Mouse (Mus musculus) thymus, adult 2 months (tissue): ENCODE results near the gene Slc13a2.

Source experiments
- CTCF ChIP-seq: fragments of 200-500 bp; IDR thresholded peaks from 2 replicates; pipeline ENCODE4 v1.5.1; 2012; ENCODE audit warnings: mild to moderate bottlenecking, control low read depth, low read length, moderate library complexity, borderline replicate concordance; ENCODE audit not compliant: control insufficient read depth, poor library complexity, insufficient read depth; ENCODE audit errors: extremely low read depth
- POLR2A ChIP-seq: fragments of 200-500 bp; IDR thresholded peaks from 2 replicates; pipeline ENCODE4 v1.6.1; 2012; ENCODE audit warnings: mild to moderate bottlenecking, low read length, control low read depth, moderate library complexity; ENCODE audit not compliant: control insufficient read depth, poor library complexity, insufficient read depth; ENCODE audit errors: extremely low read depth

DNA sequence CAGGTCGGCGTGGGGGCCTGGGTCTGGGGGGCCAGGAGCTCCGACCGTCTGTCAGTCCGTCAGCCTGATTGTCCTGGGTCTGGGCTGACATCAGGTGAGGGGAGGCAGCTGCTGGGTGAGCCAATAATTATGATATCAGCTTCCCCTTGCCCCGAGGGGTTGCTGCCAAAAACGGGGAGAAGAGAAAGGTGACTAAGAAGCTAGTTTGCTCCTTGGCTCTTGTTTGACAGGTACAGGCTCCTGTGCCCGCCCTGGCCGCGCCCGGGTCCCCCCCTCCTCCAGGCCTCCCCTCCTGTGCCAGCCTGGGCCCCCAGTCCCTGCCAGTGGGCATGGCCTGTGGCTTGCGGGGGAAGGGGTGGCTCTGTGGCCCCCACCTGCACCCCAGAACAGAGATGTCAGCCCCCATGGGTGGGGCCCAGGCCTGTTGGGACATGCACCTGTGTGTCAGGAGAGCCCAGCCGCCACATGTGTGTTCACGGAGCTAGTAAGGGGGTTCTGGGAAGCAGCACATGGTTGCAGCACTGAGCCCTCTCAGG, 35.4 kb downstream of the Slc13a2 start, which contains the start of gene Foxn1:
- TF ChIP-seq CTCF: no peak
- no peak for TF ChIP-seq POLR2A
